Mouse (Mus musculus): ENCODE measurements at regions not wholly inside any gene's neighbourhood (a gene's known extent, or its start where the extent isn't known, plus 50 kb on each side); places are given as distances from the start of the nearest gene placed in this dataset.

GRCm38 (mm10) chr3:58089344-58090139 lies 241.7 kb upstream of the Pfn2 start:
- Histone ChIP-seq H3K4me3 (no peak overlapping the region), H3K79me2 (replicated peaks; ENCODE audit: control insufficient read depth, insufficient read depth, low read length) (no peaks in the 10 kb centered on the region), H3K9ac (ENCODE audit: low read depth, low read length) (no peak overlapping the region), H3K36me3 (ENCODE audit: control insufficient read depth, insufficient read depth, low read length) (no peaks in the 10 kb centered on the region), H3K27ac (no peak overlapping the region), H3K4me1 (ENCODE audit: control insufficient read depth, insufficient read depth, low read length) (no peaks in the 10 kb centered on the region), H3K27me3 (ENCODE audit: control insufficient read depth, insufficient read depth, low read length) (no peaks in the 10 kb centered on the region)
- 74% methylated on average over 24 of the region's 24 CpGs for WGBS
- no peak for TF ChIP-seq EP300 (IDR thresholded peaks at IDR 0.05; ENCODE audit: insufficient read depth, low read depth, low read length)
- DNase-seq: no peak
- intact Hi-C loops (cut with DNase I): no loop called here

DNA sequence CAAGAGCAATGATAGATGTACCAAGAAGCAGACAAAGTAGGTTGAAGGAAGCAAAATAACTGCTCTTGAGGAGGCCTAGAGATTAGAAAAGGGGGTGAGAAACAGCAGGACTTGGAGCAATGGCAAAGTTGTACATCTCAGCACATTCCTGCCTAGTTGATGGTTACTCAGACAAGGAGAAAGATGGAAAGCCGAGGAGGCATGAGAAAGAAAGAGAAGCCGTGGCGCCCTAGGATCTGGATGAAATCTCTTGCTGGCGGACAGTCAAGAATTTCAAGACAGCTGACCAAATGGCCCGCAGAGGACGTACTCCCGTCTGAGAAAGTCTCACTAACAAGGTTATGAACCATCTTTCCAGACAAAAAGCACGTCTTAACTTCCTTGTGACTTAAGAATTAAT lies 242.5 kb upstream of the Pfn2 start:
- H3K4me1 ChIP-seq (ENCODE audit: control insufficient read depth, insufficient read depth, low read length): no peaks in the 10 kb centered on the region
- DNase-seq: no peak
- H3K9ac ChIP-seq (ENCODE audit: low read depth, low read length): no peak overlapping the region
- H3K4me3 ChIP-seq: no peak overlapping the region
- no peaks in the 10 kb centered on the region for H3K36me3 ChIP-seq (ENCODE audit: control insufficient read depth, insufficient read depth, low read length)
- no peak overlapping the region for H3K27ac ChIP-seq
- no peaks in the 10 kb centered on the region for H3K79me2 ChIP-seq (replicated peaks; ENCODE audit: control insufficient read depth, insufficient read depth, low read length)
- TF ChIP-seq EP300 (IDR thresholded peaks at IDR 0.05; ENCODE audit: insufficient read depth, low read depth, low read length) (no peak), CTCF (IDR thresholded peaks at IDR 0.05) (no peak), POLR2A (IDR thresholded peaks at IDR 0.05; ENCODE audit: insufficient read depth, low read depth, low read length) (no peak)
- H3K27me3 ChIP-seq (ENCODE audit: control insufficient read depth, insufficient read depth, low read length): no peaks in the 10 kb centered on the region
- WGBS: 70% methylated on average over 8 of the region's 8 CpGs
- intact Hi-C loops (cut with DNase I): no loop called here

DNA sequence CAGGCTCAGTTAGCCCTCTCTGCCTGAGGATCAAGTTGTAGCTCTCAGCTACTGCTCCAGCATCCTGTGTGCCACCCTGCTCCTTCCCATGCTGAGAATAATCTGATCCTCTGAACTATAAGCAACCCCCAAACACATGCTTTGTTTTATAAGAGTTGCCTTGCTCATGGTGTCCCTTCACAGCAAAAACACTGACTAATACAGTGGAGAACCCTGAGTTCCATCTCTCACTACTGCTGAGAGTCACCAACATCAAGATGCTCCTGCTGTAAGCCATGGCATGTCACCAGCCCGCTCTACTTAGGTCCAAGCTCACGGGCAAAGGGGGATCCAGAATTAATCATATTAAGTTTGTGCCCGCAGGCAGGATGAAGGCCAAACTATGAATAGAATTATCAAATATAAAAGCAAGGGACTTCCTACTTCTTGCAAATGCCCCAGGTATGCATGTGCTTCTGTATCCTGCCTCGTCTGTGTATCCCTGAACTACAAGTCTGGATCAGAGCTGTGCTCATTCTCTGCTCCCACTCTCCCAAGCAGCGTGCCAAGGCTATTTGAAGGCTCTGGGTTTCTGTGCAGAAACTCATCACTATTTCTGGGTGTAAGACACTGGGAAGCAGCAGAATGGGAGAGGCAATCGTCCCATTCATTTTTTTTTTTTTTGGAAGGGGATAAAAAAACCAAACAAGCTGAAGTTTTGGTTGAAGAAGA lies 243.7 kb upstream of the Pfn2 start:
- WGBS: 82% methylated on average over 6 of the region's 6 CpGs
- no peak for DNase-seq
- TF ChIP-seq EP300 (IDR thresholded peaks at IDR 0.05; ENCODE audit: insufficient read depth, low read depth, low read length) (no peak), POLR2A (IDR thresholded peaks at IDR 0.05; ENCODE audit: insufficient read depth, low read depth, low read length) (no peak), CTCF (IDR thresholded peaks at IDR 0.05) (no peak)
- H3K36me3 ChIP-seq (ENCODE audit: control insufficient read depth, insufficient read depth, low read length): no peaks in the 10 kb centered on the region
- H3K79me2 ChIP-seq (replicated peaks; ENCODE audit: control insufficient read depth, insufficient read depth, low read length): no peaks in the 10 kb centered on the region
- intact Hi-C loops (cut with DNase I): no loop called here
- no peak overlapping the region for H3K4me3 ChIP-seq
- H3K4me1 ChIP-seq (ENCODE audit: control insufficient read depth, insufficient read depth, low read length): no peaks in the 10 kb centered on the region
- H3K27me3 ChIP-seq (ENCODE audit: control insufficient read depth, insufficient read depth, low read length): no peaks in the 10 kb centered on the region
- no peak overlapping the region for H3K27ac ChIP-seq
- no peak overlapping the region for H3K9ac ChIP-seq (ENCODE audit: low read depth, low read length)

GRCm38 (mm10) chr3:58110911-58111476 lies 263.1 kb upstream of the Pfn2 start:
- no peak for TF ChIP-seq CTCF (IDR thresholded peaks at IDR 0.05)
- no peak for TF ChIP-seq EP300 (IDR thresholded peaks at IDR 0.05; ENCODE audit: insufficient read depth, low read depth, low read length)
- TF ChIP-seq POLR2A (IDR thresholded peaks at IDR 0.05; ENCODE audit: insufficient read depth, low read depth, low read length): no peak
- WGBS: 89% methylated on average over 5 of the region's 5 CpGs
- intact Hi-C loops (cut with DNase I): no loop called here

GRCm38 (mm10) chr3:58112431-58112856 lies 264.6 kb upstream of the Pfn2 start:
- Histone ChIP-seq H3K36me3 (ENCODE audit: control insufficient read depth, insufficient read depth, low read length) (no peaks in the 10 kb centered on the region), H3K4me1 (ENCODE audit: control insufficient read depth, insufficient read depth, low read length) (no peaks in the 10 kb centered on the region), H3K4me3 (no peak overlapping the region), H3K79me2 (replicated peaks; ENCODE audit: control insufficient read depth, insufficient read depth, low read length) (no peaks in the 10 kb centered on the region), H3K27me3 (ENCODE audit: control insufficient read depth, insufficient read depth, low read length) (no peaks in the 10 kb centered on the region), H3K27ac (no peak overlapping the region), H3K9ac (ENCODE audit: low read depth, low read length) (no peak overlapping the region)
- intact Hi-C loops (cut with DNase I): no loop called here
- 75% methylated on average over 7 of the region's 7 CpGs for WGBS
- TF ChIP-seq EP300 (IDR thresholded peaks at IDR 0.05; ENCODE audit: insufficient read depth, low read depth, low read length) (no peak), POLR2A (IDR thresholded peaks at IDR 0.05; ENCODE audit: insufficient read depth, low read depth, low read length) (no peak), CTCF (IDR thresholded peaks at IDR 0.05) (no peak)
- DNase-seq: no peak

More at GRCm38 (mm10) chr3:58110911-58111476, 263.1 kb upstream of the Pfn2 start:
- H3K27ac ChIP-seq: no peak overlapping the region
- no peaks in the 10 kb centered on the region for H3K4me1 ChIP-seq (ENCODE audit: control insufficient read depth, insufficient read depth, low read length)
- H3K4me3 ChIP-seq: no peak overlapping the region
- no peak for DNase-seq
- H3K36me3 ChIP-seq (ENCODE audit: control insufficient read depth, insufficient read depth, low read length): no peaks in the 10 kb centered on the region
- H3K9ac ChIP-seq (ENCODE audit: low read depth, low read length): no peak overlapping the region
- no peaks in the 10 kb centered on the region for H3K79me2 ChIP-seq (replicated peaks; ENCODE audit: control insufficient read depth, insufficient read depth, low read length)
- H3K27me3 ChIP-seq (ENCODE audit: control insufficient read depth, insufficient read depth, low read length): no peaks in the 10 kb centered on the region

- no peak for DNase-seq
- Histone ChIP-seq H3K27me3 (ENCODE audit: control insufficient read depth, insufficient read depth, low read length) (no peaks in the 10 kb centered on the region), H3K9ac (ENCODE audit: low read depth, low read length) (no peak overlapping the region), H3K4me3 (no peak overlapping the region), H3K27ac (no peak overlapping the region), H3K4me1 (ENCODE audit: control insufficient read depth, insufficient read depth, low read length) (no peaks in the 10 kb centered on the region), H3K36me3 (ENCODE audit: control insufficient read depth, insufficient read depth, low read length) (no peaks in the 10 kb centered on the region), H3K79me2 (replicated peaks; ENCODE audit: control insufficient read depth, insufficient read depth, low read length) (no peaks in the 10 kb centered on the region)
- TF ChIP-seq CTCF (IDR thresholded peaks at IDR 0.05): no peak
- TF ChIP-seq EP300 (IDR thresholded peaks at IDR 0.05; ENCODE audit: insufficient read depth, low read depth, low read length): no peak
- 94% methylated on average over 7 of the region's 7 CpGs for WGBS
- intact Hi-C loops (cut with DNase I): no loop called here
Measured at GRCm38 (mm10) chr3:58113941-58114340, 266.1 kb upstream of the Pfn2 start.
